Mouse (Mus musculus) macrophage (primary cell): ENCODE measurements at regions not wholly inside any gene's neighbourhood (a gene's known extent, or its start where the extent isn't known, plus 50 kb on each side); places are given as distances from the start of the nearest gene placed in this dataset.
"Not testable (repeated sequence)": the region's sequence is repeated elsewhere in the genome, so short reads cannot be mapped to it uniquely, and the experiment has no call there.

Experiments
- H3K27ac ChIP-seq: fragments of 350-480 bp; formaldehyde crosslinking; 2 replicates; pipeline ENCODE4 v1.9.0; 2021
- H3K36me3 ChIP-seq: fragments of 350-480 bp; formaldehyde crosslinking; 2 replicates; pipeline ENCODE4 v1.9.0; 2021; ENCODE audit errors: inconsistent target
- H3K4me3 ChIP-seq: fragments of 350-480 bp; formaldehyde crosslinking; 2 replicates; pipeline ENCODE4 v1.9.0; 2021; ENCODE audit errors: inconsistent target
- H3K79me2 ChIP-seq: fragments of 350-480 bp; formaldehyde crosslinking; 2 replicates; pipeline ENCODE4 v1.9.0; 2021; ENCODE audit errors: inconsistent target
- WGBS: methylation state at CpG from one replicate; pipeline ENCODE4 v1.1.7; 2026; ENCODE audit warnings: inconsistent platforms; ENCODE audit not compliant: missing documents; 5-methylcytosine and 5-hydroxymethylcytosine counted together

DNA sequence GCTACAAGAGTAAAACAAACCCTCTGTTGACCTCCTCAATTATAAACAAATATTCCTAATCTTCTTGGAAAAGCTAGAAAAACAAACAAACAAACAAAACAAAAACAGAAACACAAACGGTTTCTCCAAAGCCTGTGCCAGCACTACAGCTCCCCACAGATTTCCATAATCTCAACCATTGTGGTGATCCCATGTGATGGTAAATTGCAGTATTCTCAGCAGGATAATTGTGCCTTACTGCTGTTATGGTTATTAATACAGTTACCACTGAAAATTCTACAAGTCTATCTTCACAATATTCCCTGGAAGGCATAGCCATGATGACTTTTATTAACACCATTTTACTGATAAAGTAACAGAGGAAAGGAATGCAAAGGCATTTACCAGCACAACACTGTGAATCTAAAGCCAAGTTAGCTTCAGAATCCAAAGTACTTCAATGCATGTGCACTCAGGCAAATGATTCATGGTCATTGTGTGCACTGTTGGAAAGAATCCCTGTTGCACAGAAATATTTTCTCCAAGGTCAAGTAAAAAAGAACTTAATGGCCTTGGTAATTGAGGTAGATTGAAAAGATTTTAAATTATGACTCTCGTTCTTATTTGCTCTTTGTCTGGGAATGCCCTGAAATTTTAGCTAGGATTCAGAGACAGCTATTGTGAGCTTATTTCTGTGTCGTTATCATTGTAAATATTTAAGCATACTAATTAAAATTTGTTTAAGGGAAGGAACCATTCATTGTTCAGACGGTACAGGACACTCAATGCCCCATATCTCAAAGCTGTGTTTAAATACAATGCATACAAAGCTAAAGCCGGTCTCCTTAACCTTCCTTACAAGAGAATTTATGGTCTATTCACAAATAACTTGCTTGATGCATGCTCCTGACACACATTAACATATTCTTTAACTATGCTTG, 551.1 kb upstream of the Akr1e1 start:
- WGBS: 94% methylated on average over 5 of the region's 5 CpGs
- H3K4me3 ChIP-seq: no peak overlapping the region
- H3K79me2 ChIP-seq: no peaks in the 10 kb centered on the region
- no peaks in the 10 kb centered on the region for H3K36me3 ChIP-seq
- no peak overlapping the region for H3K27ac ChIP-seq

- 75% methylated on average over 2 of the region's 2 CpGs for WGBS
Observed at GRCm38 (mm10) chr13:5166716-5167115, 557.7 kb upstream of the Akr1e1 start.

GRCm38 (mm10) chr13:5178996-5179395, 570.0 kb upstream of the Akr1e1 start:
- Histone ChIP-seq H3K79me2 (no peaks in the 10 kb centered on the region), H3K36me3 (no peaks in the 10 kb centered on the region), H3K27ac (no peak overlapping the region), H3K4me3 (no peak overlapping the region)
- 93% methylated on average over 4 of the region's 4 CpGs for WGBS

More at GRCm38 (mm10) chr13:5166716-5167115, 557.7 kb upstream of the Akr1e1 start:
- no peaks in the 10 kb centered on the region for H3K36me3 ChIP-seq
- H3K27ac ChIP-seq: no peak overlapping the region
- no peak overlapping the region for H3K4me3 ChIP-seq
- no peaks in the 10 kb centered on the region for H3K79me2 ChIP-seq

DNA sequence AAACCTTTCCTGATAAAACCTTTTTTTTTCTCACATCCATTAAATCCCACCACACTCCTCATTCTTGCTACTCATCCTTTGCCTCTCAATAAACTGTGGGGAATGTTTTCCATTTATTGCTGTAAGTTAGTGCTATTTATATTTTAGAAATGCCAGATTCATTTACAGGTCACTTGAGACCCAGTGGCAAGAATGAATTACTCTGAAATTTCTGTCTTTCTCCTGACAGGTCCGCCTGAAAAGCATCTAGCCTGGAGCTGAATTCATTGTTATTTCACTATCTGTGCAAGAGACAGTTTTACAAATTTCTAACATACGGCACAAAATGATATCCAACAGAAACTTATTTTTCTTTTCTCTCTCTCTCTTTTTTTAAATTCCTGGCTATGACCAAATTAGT, 570.6 kb upstream of the Akr1e1 start:
- no peak overlapping the region for H3K27ac ChIP-seq
- 88% methylated on average over 2 of the region's 2 CpGs for WGBS

DNA sequence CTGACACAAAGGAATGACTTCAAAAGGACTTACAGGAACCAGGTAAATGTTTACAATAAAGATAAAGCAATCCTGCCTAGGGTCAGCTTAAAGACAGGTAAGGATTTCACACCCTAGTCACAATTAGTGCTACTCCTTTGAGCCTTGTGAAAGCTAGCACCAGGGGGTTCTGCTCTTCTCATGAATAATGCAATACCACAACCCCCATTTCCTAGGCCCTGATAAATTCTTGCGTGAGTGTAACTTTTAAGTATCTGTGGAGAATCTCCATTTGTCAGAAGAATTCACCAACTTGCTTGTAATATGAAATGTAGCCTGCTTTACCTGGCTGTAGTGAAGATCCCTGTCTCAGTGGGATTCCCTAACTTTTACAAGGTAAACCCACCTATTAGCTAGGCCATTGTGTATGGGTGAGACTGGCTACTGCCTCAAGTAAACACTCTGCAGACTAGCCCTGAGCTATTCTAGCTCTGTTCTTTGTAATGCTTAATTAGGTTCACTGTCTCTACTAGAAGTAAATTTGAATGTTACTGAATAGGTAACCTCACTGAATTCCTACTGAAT, 576.3 kb upstream of the Akr1e1 start:
- 93% methylated on average over 1 of the region's 1 CpGs for WGBS
- not testable (repeated sequence) for H3K4me3 ChIP-seq, H3K27ac ChIP-seq, H3K36me3 ChIP-seq, H3K79me2 ChIP-seq

More for the DNA sequence above, 570.6 kb upstream of the Akr1e1 start:
- Histone ChIP-seq H3K4me3 (no peak overlapping the region), H3K36me3 (no peaks in the 10 kb centered on the region), H3K79me2 (no peaks in the 10 kb centered on the region)

DNA sequence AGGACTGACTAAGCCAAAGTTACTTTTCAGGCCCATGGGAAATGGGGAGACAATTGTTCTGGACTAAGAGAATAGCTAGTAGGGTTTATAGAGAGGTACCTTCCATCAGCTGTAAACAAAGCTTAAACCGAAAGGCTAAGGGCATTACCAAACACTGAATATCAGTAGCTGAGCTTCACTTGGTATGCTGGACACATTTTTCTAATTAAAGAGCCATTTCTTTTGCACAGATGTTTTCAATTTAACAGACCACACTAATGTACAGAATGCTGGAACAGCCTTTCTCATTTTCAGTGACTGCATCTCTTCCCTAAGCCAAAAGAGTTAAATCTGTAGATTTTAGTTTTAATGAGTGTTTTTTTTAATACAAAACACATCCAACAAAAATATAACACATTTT, 593.8 kb upstream of the Akr1e1 start:
- 100% methylated on average over 1 of the region's 1 CpGs for WGBS
- no peak overlapping the region for H3K4me3 ChIP-seq
- no peak overlapping the region for H3K27ac ChIP-seq
- no peaks in the 10 kb centered on the region for H3K79me2 ChIP-seq
- H3K36me3 ChIP-seq: no peaks in the 10 kb centered on the region

DNA sequence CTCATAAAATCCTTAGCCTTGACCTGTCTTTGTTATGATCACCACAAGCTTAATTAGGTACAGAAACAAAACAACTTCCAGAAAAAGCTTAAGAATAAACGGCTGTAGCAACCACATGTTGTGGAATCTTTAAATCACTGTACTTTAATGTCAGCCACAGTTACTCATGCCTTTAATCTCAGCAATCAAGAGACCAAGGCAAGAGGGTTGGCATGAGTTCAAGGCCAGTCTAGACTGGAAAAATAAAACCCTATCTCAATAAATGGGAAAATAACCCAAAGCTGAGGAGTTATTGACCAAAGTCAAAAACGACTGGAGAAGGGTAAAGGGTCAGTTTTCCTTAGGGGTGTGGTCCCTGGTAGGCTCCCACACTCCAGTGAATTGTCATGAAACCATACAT, 595.2 kb upstream of the Akr1e1 start:
- no peak overlapping the region for H3K27ac ChIP-seq
- 56% methylated on average over 2 of the region's 2 CpGs for WGBS
- no peaks in the 10 kb centered on the region for H3K79me2 ChIP-seq
- H3K4me3 ChIP-seq: no peak overlapping the region
- H3K36me3 ChIP-seq: no peaks in the 10 kb centered on the region

DNA sequence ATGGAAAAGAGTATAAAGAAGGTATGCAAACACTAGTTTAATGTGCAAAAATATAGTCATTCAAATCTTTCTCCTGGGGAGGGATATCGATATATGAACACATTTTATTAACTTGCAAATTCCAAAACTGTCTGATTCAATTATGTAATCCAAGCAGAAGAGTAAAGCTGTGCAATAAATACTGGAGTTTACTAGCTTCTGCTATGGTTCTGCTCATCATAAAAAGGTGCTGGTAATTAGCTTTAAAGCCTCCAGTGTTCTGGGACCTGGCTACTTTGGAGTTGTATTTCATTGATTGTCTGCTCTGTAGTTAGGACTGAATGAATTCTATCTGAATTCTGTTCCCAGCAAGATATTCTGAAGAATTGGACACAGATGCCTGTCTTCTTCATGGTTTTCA, 602.7 kb upstream of the Akr1e1 start:
- 100% methylated on average over 1 of the region's 1 CpGs for WGBS
- Histone ChIP-seq H3K4me3 (no peak overlapping the region), H3K27ac (no peak overlapping the region), H3K36me3 (no peaks in the 10 kb centered on the region), H3K79me2 (no peaks in the 10 kb centered on the region)

DNA sequence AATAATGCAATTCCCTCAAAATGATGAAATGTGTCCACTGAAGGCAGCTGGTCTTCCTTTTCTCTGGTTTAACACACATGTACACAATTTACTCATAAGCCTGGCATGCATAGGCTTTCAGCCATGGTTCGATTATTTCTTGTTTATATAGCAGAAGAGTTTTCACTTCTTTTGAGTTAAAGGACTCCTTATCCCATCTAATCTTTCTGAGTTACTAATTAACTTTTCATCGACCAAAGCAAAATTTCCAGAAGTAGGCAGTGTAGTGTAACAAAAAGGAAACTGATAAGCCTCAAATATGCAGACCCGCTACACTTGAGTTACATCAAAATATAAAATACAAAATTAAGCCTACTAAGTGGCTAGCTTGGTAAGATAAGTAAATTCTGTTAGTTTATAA, 620.5 kb upstream of the Akr1e1 start:
- WGBS: 93% methylated on average over 3 of the region's 3 CpGs
- Histone ChIP-seq H3K4me3 (no peak overlapping the region), H3K27ac (no peak overlapping the region), H3K79me2 (no peaks in the 10 kb centered on the region), H3K36me3 (no peaks in the 10 kb centered on the region)

DNA sequence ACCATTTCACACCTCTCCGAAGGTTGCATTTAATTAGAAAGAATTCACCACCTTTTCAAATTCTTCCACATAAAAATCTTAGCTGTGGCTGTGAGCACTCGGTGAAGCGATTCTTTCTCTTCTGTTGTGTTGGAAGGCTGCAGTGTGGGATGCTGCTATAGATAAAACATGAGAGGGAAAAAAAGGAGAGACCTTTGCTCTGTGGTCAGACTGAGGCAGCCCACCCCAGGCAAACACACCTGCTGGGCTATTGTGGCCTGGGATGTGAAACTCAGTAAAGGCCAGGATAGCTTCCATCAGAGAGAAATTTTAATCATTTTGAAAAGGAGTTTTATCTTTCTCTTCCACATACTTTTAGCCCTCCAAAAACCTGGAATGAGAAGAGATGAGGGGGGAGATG, 625.3 kb upstream of the Akr1e1 start:
- Histone ChIP-seq H3K36me3 (no peaks in the 10 kb centered on the region), H3K27ac (no peak overlapping the region), H3K79me2 (no peaks in the 10 kb centered on the region), H3K4me3 (no peak overlapping the region)
- 97% methylated on average over 3 of the region's 3 CpGs for WGBS

- no peak overlapping the region for H3K27ac ChIP-seq
- WGBS: 100% methylated on average over 1 of the region's 1 CpGs
- no peak overlapping the region for H3K4me3 ChIP-seq
- H3K36me3 ChIP-seq: no peaks in the 10 kb centered on the region
- H3K79me2 ChIP-seq: no peaks in the 10 kb centered on the region
Observed at GRCm38 (mm10) chr13:5235391-5235790, 625.9 kb upstream of the Klf6 start.

GRCm38 (mm10) chr13:5240541-5240940, 620.7 kb upstream of the Klf6 start:
- Histone ChIP-seq H3K36me3 (no peaks in the 10 kb centered on the region), H3K79me2 (no peaks in the 10 kb centered on the region), H3K27ac (no peak overlapping the region), H3K4me3 (no peak overlapping the region)
- WGBS: 96% methylated on average over 4 of the region's 4 CpGs

DNA sequence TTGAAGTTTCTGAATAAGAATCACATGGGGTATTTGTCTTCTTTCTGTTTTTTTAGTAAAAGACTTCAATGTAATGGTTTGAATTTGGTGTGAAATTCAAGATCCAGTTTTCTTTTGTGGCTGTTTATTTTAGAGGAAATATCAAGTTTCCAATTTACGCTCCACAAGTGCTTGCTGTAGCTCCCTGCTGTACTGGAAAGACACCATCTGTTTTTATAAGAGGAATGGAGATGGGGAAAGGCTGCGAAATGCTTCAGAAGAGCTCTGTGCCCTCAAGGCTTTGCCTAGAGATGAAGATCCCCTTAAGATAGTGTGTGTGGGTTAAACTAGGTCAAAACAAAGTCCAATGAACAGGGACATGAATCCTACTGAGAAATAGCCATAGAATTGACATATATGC, 618.5 kb upstream of the Klf6 start:
- H3K36me3 ChIP-seq: no peaks in the 10 kb centered on the region
- WGBS: 92% methylated on average over 2 of the region's 2 CpGs
- H3K4me3 ChIP-seq: no peak overlapping the region
- H3K27ac ChIP-seq: no peak overlapping the region
- no peaks in the 10 kb centered on the region for H3K79me2 ChIP-seq

GRCm38 (mm10) chr13:5248671-5249391, 612.5 kb upstream of the Klf6 start:
- no peaks in the 10 kb centered on the region for H3K79me2 ChIP-seq
- H3K36me3 ChIP-seq: no peaks in the 10 kb centered on the region
- 87% methylated on average over 3 of the region's 3 CpGs for WGBS
- no peak overlapping the region for H3K4me3 ChIP-seq
- H3K27ac ChIP-seq: no peak overlapping the region
